Mouse (Mus musculus) heart, embryonic 13.5 days (tissue): ENCODE data around the gene Mtln. TPM values are rescaled to one million over a fixed set of nuclear protein-coding genes. Genes with fewer than 3 reads are reported as not detected.

ENCODE experiments used
- ATAC-seq: fragments of 200-750 bp; cut with Nextera tagmentation; 2 replicates; pipeline ENCODE4 v1.8.0; 2017; ENCODE audit warnings: moderate TSS enrichment; ENCODE audit not compliant: insufficient number of reproducible peaks, low FRiP score, low TSS enrichment; ENCODE audit errors: extremely low read depth
- H3K27ac ChIP-seq: fragments of 300-500 bp; sonication (generic); replicated peaks from 2 replicates; pipeline ENCODE4 v1.5.1; 2015; ENCODE audit warnings: moderate library complexity, mild to moderate bottlenecking, inconsistent platforms
- H3K27me3 ChIP-seq: fragments of 300-500 bp; sonication (generic); replicated peaks from 2 replicates; pipeline ENCODE4 v1.6.1; 2015; ENCODE audit warnings: mild to moderate bottlenecking, inconsistent platforms
- H3K36me3 ChIP-seq: fragments of 300-500 bp; sonication (generic); 2 replicates; pipeline ENCODE4 v1.6.1; 2015; ENCODE audit warnings: mild to moderate bottlenecking, inconsistent platforms
- H3K4me1 ChIP-seq: fragments of 300-500 bp; sonication (generic); 2 replicates; pipeline ENCODE4 v1.6.1; 2015; ENCODE audit warnings: inconsistent platforms
- H3K4me2 ChIP-seq: fragments of 300-500 bp; sonication (generic); 2 replicates; pipeline ENCODE4 v1.6.1; 2015; ENCODE audit warnings: inconsistent platforms, mild to moderate bottlenecking, moderate library complexity
- H3K4me3 ChIP-seq: fragments of 300-500 bp; sonication (generic); 2 replicates; pipeline ENCODE4 v1.5.1; 2015; ENCODE audit warnings: moderate library complexity, mild to moderate bottlenecking, inconsistent platforms
- H3K9ac ChIP-seq: fragments of 300-500 bp; sonication (generic); 2 replicates; pipeline ENCODE4 v1.6.1; 2015; ENCODE audit warnings: inconsistent platforms, mild to moderate bottlenecking, moderate library complexity
- H3K9me3 ChIP-seq: fragments of 300-500 bp; sonication (generic); 2 replicates; pipeline ENCODE4 v1.6.1; 2016; ENCODE audit warnings: inconsistent platforms
- whole genome bisulfite sequencing: fragments of 180-500 bp; shearing (Covaris S2); methylation state at CpG from one replicate; pipeline ENCODE4 v1.1.7; 2015; ENCODE audit warnings: mixed read lengths; 5-methylcytosine and 5-hydroxymethylcytosine counted together
- polyA plus RNA-seq: library from polyadenylated mRNA; unstranded; fragments of >200 nt; fragmentation: Nextera tagmentation; extraction: Ambion mirVana; gene quantifications from 2 replicates; pipeline ENCODE4 v1.2.1, GENCODE M21; 2015

Gene Mtln
- polyA plus RNA-seq, 1 experiment from 2014 or later = 43.2 TPM

DNA sequence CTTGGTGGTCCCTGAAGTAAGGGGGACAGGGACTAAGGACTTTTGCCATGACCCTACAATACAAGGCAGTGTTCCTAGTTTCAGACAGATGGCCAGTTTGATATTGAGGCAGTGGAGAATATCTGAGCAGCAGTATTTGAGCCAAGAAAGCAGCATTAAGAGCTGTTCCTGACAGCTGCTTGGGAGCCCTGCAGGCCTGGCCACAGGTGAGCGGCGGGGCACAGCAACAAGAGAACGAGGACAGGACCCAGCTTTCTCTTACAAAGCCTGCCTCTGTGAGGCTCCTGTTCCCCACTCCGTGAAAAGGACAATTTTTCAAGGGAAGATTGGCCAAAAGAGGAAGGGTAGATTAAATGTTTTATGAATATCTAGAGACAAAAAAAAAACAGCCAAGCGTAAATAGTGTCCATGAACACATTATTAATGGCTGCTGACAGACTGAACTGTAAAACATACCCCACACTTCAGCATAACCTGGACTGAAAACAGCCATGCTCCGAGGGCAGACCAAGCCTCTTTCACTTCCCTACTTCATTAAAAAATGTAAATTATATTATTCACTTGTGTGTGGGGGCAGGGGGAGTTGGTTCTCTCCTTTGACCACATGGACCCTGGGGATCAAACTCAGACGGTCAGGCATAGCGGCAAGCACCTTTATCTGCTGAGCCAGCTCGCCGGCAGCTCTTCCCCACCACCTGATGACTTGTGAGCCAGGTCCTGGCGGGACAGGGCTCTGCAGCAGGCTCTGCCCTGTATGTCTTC lies 40.3 kb downstream of the Mtln start:
- Histone ChIP-seq H3K4me1 (peaks cover under 1% of the 10 kb centered on the region), H3K9ac (no peak overlapping the region), H3K4me3 (no peak overlapping the region), H3K9me3 (no peaks in the 10 kb centered on the region), H3K27me3 (no peaks in the 10 kb centered on the region), H3K4me2 (no peak overlapping the region), H3K27ac (no peak overlapping the region), H3K36me3 (0 out of 2 replicates have a peak, but pooled peaks cover 4% of the 10 kb centered on the region)
- WGBS = 66% methylated on average over 11 of the region's 11 CpGs
- no peak for ATAC-seq

DNA sequence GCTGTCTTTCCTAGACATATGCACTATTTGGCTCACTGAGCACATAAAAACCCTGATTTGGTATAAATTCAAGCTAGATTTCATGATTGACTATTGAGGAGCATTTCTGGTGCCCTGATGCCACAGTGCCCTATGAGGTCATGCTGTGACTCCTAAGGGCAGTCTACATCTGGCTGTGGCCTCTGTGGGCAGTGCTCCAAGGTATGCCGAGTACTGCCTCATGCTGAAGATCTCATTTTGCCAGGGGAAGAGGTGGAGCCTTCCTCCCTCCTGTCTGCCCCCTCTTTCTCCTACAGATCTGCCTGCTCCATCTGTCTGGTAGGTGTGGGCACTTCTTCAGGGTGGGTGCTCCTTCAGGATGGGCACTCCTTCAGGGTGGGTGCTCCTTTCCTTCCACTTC lies 42.9 kb downstream of the Mtln start:
- no peak overlapping the region for H3K9ac ChIP-seq
- ATAC-seq = no peak

DNA sequence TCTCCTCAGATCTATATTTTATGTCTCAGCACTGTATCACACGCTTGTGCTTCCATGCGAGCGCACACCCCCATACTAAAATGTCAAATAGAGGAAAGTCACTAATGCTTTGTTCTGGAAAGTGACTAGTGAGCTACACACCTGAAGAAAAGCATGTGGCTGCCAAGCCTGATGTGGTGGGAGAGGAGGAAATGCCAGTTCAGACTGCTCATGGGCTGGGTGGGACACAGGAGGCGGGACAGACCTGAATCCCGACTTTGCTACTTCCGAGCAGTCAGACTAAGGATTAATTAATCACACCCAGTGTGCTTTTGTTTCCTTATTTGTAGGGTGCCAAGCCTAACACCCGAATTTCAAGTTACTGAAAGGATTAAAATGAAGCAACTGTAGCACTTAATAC lies 44.0 kb downstream of the Mtln start:
- WGBS = 74% methylated on average over 7 of the region's 7 CpGs
- Histone ChIP-seq H3K9ac (no peak overlapping the region), H3K36me3 (peaks cover 3% of the 10 kb centered on the region), H3K9me3 (no peaks in the 10 kb centered on the region), H3K27ac (no peak overlapping the region), H3K4me1 (no peaks in the 10 kb centered on the region), H3K4me3 (no peak overlapping the region), H3K27me3 (no peaks in the 10 kb centered on the region), H3K4me2 (no peak overlapping the region)
- ATAC-seq = no peak

More for the DNA sequence above, 42.9 kb downstream of the Mtln start:
- Histone ChIP-seq H3K27ac (no peak overlapping the region), H3K9me3 (no peaks in the 10 kb centered on the region), H3K4me2 (no peak overlapping the region), H3K27me3 (no peaks in the 10 kb centered on the region), H3K36me3 (peaks cover 3% of the 10 kb centered on the region), H3K4me1 (no peaks in the 10 kb centered on the region), H3K4me3 (no peak overlapping the region)
- WGBS = 50% methylated on average over 1 of the region's 1 CpGs

- no peak overlapping the region for H3K4me3 ChIP-seq
- ATAC-seq = no peak
- no peaks in the 10 kb centered on the region for H3K27me3 ChIP-seq
- peaks cover 3% of the 10 kb centered on the region for H3K36me3 ChIP-seq
- H3K9me3 ChIP-seq = no peaks in the 10 kb centered on the region
- no peak overlapping the region for H3K4me2 ChIP-seq
- no peak overlapping the region for H3K9ac ChIP-seq
- no peak overlapping the region for H3K27ac ChIP-seq
- WGBS = 78% methylated on average over 3 of the region's 3 CpGs
- H3K4me1 ChIP-seq = no peaks in the 10 kb centered on the region
Measured at GRCm38 (mm10) chr2:127742637-127743036, 49.7 kb downstream of the Mtln start.

Other genes starting within 250 kb of the Mtln start
- 1.8 and 2.5 TPM in 2 replicates for gene Zfp661, start 205.4 kb downstream of the Mtln start, polyA plus RNA-seq
- gene Mrps5, start 205.3 kb downstream of the Mtln start, polyA plus RNA-seq = 123 and 136 TPM in 2 replicates
- gene Mal, start 135.8 kb downstream of the Mtln start, polyA plus RNA-seq = 1.6 and 2.0 TPM in 2 replicates
- 5.4 and 5.9 TPM in 2 replicates for gene Mall, start 62.6 kb downstream of the Mtln start, polyA plus RNA-seq
- gene Nphp1, start 3.6 kb downstream of the Mtln start, polyA plus RNA-seq = 14.9 and 16.4 TPM in 2 replicates
- gene Bub1, start 39.4 kb upstream of the Mtln start, polyA plus RNA-seq = 40.6 and 43.4 TPM in 2 replicates
- 0.11 and 0.12 TPM in 2 replicates for gene Acoxl, start 46.4 kb upstream of the Mtln start, polyA plus RNA-seq